Mouse (Mus musculus) lung, embryonic 16.5 days (tissue): Measurements from ENCODE around the gene Ppox. TPM values are rescaled to one million over a fixed set of nuclear protein-coding genes. Genes with fewer than 3 reads are reported as not detected.
"Not testable (repeated sequence)": the region's sequence is repeated elsewhere in the genome, so short reads cannot be mapped to it uniquely, and the experiment has no call there.

Source experiments
- ATAC-seq: fragments of 200-750 bp; cut with Nextera tagmentation; 2 replicates; pipeline ENCODE4 v1.8.0; 2017; ENCODE audit warnings: low read depth, mild to moderate bottlenecking, moderate library complexity
- H3K27ac ChIP-seq: fragments of 300-500 bp; sonication (generic); 2 replicates; pipeline ENCODE4 v1.5.1; 2014; ENCODE audit warnings: mild to moderate bottlenecking, control low read depth, low read length
- H3K27me3 ChIP-seq: fragments of 300-500 bp; sonication (generic); 2 replicates; pipeline ENCODE4 v1.6.1; 2014; ENCODE audit warnings: low read depth, low read length, mixed read lengths; ENCODE audit not compliant: control insufficient read depth, insufficient read depth
- H3K36me3 ChIP-seq: fragments of 300-500 bp; sonication (generic); 2 replicates; pipeline ENCODE4 v1.6.1; 2014; ENCODE audit warnings: low read length; ENCODE audit not compliant: control insufficient read depth, insufficient read depth
- H3K4me1 ChIP-seq: fragments of 300-500 bp; sonication (generic); replicated peaks from 2 replicates; pipeline ENCODE4 v1.6.1; 2014; ENCODE audit warnings: low read length, mixed read lengths; ENCODE audit not compliant: control insufficient read depth, insufficient read depth
- H3K4me2 ChIP-seq: fragments of 300-500 bp; sonication (generic); 2 replicates; pipeline ENCODE4 v1.6.1; 2014; ENCODE audit warnings: low read depth, low read length, control low read depth
- H3K4me3 ChIP-seq: fragments of 300-500 bp; sonication (generic); 2 replicates; pipeline ENCODE4 v1.5.1; 2014; ENCODE audit warnings: mild to moderate bottlenecking, low read length, control low read depth
- H3K9ac ChIP-seq: fragments of 300-500 bp; sonication (generic); 2 replicates; pipeline ENCODE4 v1.6.1; 2014; ENCODE audit warnings: low read length, control low read depth
- H3K9me3 ChIP-seq: fragments of 300-500 bp; sonication (generic); 2 replicates; pipeline ENCODE4 v1.6.1; 2016; ENCODE audit warnings: low read length; ENCODE audit not compliant: control insufficient read depth
- WGBS: fragments of 180-500 bp; shearing (Covaris S2); extraction: QIAGEN DNeasy Blood & Tissue Kit; methylation state at CpG from one replicate; pipeline ENCODE4 v1.1.7; 2014; 5-methylcytosine and 5-hydroxymethylcytosine counted together
- polyA plus RNA-seq: library from polyadenylated mRNA; unstranded; fragments of >200 nt; fragmentation: Nextera tagmentation; extraction: Ambion mirVana; gene quantifications from 2 replicates; pipeline ENCODE4 v1.2.1, GENCODE M21; 2015

Gene Ppox
- polyA plus RNA-seq, 1 experiment from 2014 or later = 53.9 TPM

DNA sequence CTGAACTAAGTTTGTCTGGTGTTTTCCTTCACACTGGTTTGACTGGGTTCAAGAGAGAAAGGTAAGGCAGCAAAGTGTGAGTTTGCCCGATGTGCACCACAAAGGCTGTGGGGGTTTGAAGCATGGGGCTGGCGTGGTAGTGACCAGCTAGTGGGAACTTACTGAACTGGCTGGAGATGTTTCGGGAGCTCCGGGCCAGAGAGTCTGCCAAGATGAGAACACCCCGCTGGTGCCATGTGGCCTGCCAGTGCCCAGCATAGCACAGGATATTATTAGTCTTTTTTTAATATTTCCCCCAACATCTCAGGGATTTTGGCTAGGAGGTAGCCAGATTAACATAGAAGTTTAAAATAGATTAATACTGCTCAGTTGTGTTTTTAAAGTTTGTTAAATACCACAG lies 39.2 kb upstream of the Ppox start:
- Histone ChIP-seq H3K4me3 (no peak overlapping the region), H3K4me1 (no peaks in the 10 kb centered on the region), H3K36me3 (no peaks in the 10 kb centered on the region), H3K27ac (no peak overlapping the region), H3K27me3 (no peaks in the 10 kb centered on the region), H3K9me3 (no peaks in the 10 kb centered on the region), H3K9ac (0 out of 2 replicates have a peak overlapping the region, but pooled peaks have one; percentile 15), H3K4me2 (no peak overlapping the region; the same call in 1 of the 2 replicates)
- ATAC-seq = no peak
- 21% methylated on average over 5 of the region's 5 CpGs for WGBS

DNA sequence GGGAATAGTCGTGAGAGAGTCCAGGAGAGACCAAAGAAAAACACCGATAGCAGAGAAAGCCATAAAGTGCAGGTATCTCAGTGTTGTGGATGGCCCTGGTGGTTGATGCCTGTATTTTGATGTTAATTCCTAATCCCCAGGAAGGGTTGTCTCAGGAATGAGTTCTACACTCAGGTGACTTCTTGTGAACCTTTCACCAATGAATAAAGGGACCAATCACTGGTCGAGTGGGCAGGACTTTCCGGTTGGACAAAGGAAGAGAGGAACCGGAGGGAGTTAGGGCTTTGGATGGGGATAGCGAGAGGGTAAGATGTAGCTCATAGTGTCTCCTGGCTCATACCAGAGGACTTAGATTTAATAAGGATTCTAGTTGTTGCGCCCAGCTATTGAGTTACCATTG lies 38.8 kb upstream of the Ppox start:
- Histone ChIP-seq H3K9ac (no peak overlapping the region), H3K27ac (no peak overlapping the region), H3K4me1 (no peaks in the 10 kb centered on the region), H3K9me3 (no peaks in the 10 kb centered on the region), H3K4me3 (no peak overlapping the region), H3K27me3 (no peaks in the 10 kb centered on the region), H3K4me2 (no peak overlapping the region; the same call in 1 of the 2 replicates), H3K36me3 (no peaks in the 10 kb centered on the region)
- ATAC-seq = no peak
- 23% methylated on average over 7 of the region's 7 CpGs for WGBS

DNA sequence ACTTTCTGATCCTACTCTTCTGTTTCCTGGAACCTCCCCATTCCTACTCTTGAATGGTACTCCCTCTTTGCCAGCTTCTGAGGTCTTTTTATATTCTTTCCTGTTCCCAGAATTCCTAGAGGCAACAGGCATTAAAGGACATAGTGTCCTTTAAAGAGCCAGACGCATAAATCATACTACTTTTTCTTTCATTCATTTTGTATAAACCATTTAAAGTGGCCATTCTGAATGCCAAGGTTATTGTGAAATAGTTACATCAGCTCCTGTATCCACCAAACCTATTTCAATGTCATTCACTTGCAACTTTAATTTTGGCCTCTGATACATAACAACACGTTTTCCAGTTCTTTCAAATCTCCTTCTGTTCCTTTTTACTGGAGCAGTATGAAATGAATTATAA lies 28.3 kb upstream of the Ppox start:
- 66% methylated on average over 2 of the region's 2 CpGs for WGBS
- H3K27ac ChIP-seq = no peak overlapping the region
- no peak overlapping the region for H3K9ac ChIP-seq
- H3K4me1 ChIP-seq = no peaks in the 10 kb centered on the region
- H3K9me3 ChIP-seq = no peaks in the 10 kb centered on the region
- H3K4me3 ChIP-seq = no peak overlapping the region
- no peaks in the 10 kb centered on the region for H3K27me3 ChIP-seq
- no peaks in the 10 kb centered on the region for H3K36me3 ChIP-seq
- no peak for ATAC-seq
- no peak overlapping the region for H3K4me2 ChIP-seq

DNA sequence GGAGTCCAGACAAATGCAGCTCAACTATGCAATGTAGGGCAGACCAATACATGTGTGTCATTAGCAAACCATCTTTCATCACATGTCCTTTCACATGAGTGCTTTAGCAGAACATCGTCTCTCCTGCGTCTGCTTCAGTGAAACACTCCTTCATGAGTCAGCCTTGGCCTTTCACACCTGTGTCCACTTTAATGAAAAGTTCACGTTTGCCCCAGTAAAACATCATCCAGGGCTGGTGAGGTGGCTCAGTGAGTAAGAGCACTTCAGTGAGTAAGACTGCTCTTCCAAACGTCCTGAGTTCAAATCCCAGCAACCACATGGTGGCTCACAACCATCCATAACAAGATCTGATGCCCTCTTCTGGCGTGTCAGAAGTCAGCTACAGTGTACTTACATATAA lies 25.2 kb upstream of the Ppox start:
- H3K27me3 ChIP-seq, ATAC-seq, H3K4me1 ChIP-seq, H3K36me3 ChIP-seq, H3K9ac ChIP-seq, H3K9me3 ChIP-seq, H3K27ac ChIP-seq, H3K4me2 ChIP-seq, H3K4me3 ChIP-seq: not testable (repeated sequence)
- WGBS = 58% methylated on average over 5 of the region's 5 CpGs

DNA sequence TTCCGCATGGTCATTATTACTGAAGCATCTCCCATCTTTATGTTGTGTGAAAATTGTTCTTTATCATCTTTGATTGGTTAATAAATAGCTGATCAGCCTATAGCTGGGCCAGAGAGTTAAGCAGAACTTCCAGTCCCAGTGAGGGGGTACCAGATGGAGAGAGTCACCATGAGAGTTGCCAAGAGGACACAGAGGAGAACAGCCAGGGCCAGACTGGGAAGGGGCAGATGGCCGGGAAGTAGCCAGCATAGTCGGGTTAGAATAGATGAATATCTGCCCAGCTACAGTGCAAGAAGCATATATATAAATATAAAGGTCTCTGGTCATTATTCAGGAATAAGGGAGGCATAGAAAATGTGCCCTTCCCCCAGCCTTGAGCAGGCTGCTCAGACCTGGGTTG lies 17.2 kb upstream of the Ppox start:
- Histone ChIP-seq H3K27ac (no peak overlapping the region), H3K4me1 (peaks cover 5% of the 10 kb centered on the region; the same call in 1 of the 2 replicates), H3K9ac (no peak overlapping the region), H3K9me3 (no peaks in the 10 kb centered on the region), H3K36me3 (no peaks in the 10 kb centered on the region), H3K27me3 (peaks cover 8% of the 10 kb centered on the region), H3K4me3 (no peak overlapping the region), H3K4me2 (no peak overlapping the region)
- 57% methylated on average over 3 of the region's 3 CpGs for WGBS
- no peak for ATAC-seq

DNA sequence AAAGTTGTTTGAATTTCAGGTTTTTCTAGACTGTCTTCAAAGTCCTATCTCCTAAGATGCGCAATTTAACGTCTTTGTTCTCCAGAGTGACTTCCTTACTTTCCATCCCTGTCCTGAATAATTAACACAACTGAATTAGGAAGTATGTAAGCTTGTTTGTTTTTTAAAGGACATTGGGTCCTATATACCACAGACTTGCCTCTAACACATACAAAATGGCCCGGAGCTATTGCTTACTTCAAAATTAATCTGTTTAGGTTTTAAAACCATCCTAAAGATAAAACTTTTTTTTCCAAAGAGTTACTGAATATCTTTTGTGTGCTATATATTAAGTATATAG lies 14.0 kb upstream of the Ppox start:
- WGBS = 7% methylated on average over 3 of the region's 3 CpGs
- Histone ChIP-seq H3K9ac (peak overlapping the region; percentile 91), H3K27ac (peak overlapping the region; percentile 97), H3K4me3 (peak overlapping the region; percentile 77), H3K36me3 (no peaks in the 10 kb centered on the region; the same call in 1 of the 2 replicates), H3K4me1 (peaks cover 7% of the 10 kb centered on the region; the same call in 1 of the 2 replicates), H3K4me2 (peak overlapping the region; percentile 58), H3K27me3 (peaks cover 8% of the 10 kb centered on the region), H3K9me3 (no peaks in the 10 kb centered on the region)
- peak; percentile 6; the same call in 1 of the 2 replicates for ATAC-seq

DNA sequence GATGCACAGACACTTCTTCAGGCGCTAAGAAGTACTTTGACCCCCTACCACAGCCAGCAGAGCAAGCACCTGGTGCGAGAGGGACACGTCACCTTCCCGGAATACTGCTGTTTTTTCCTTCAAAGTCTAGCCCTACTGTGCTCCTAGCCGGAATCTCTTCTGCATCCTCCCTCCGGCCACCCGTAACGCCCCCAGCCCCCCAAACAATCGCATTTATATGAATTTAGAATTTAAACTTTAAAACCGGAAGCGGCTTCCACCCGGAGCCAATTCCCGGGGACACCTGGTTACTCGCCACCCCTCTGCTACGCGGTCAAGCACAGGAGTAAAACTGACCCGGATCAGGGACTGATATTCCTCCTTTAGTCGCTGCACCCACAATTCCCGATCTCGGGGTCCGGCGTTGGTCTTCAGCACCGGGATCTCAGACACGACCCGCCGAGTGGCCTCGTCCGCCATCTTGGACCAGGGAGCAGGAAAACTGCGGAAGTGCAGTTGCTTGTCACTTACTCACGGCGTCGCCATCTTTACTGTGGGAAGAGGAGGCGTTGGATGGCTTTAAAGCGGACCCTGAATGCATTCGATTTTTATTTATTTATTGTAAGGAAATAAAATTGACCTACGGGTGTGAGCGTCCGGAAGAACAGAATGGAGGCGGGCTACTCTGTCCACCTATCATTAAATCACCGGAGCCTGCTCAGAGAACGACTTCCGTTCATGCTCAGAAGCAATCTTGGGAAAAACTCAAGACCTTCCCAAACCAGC lies 13.5 kb upstream of the Ppox start, which contains the start of gene Ufc1:
Ufc1 (minus strand) TSS at position 727 of the 765 bp plus-strand sequence.
- H3K9ac ChIP-seq = peak within 1 kb of the TSS; percentile 91
- peak within 1 kb of the TSS; percentile 77 for H3K4me3 ChIP-seq
- peaks cover 4% of the 10 kb centered on the region for H3K36me3 ChIP-seq
- WGBS = under 1% methylated on average over 42 of the region's 42 CpGs
- H3K9me3 ChIP-seq = no peaks in the 10 kb centered on the region
- peaks cover 8% of the 10 kb centered on the region for H3K27me3 ChIP-seq
- peaks cover 7% of the 10 kb centered on the region; the same call in 1 of the 2 replicates for H3K4me1 ChIP-seq
- peak within 1 kb of the TSS; percentile 79 for H3K4me2 ChIP-seq
- peak within 1 kb of the TSS; percentile 97 for H3K27ac ChIP-seq
- peak; percentile 86 for ATAC-seq

DNA sequence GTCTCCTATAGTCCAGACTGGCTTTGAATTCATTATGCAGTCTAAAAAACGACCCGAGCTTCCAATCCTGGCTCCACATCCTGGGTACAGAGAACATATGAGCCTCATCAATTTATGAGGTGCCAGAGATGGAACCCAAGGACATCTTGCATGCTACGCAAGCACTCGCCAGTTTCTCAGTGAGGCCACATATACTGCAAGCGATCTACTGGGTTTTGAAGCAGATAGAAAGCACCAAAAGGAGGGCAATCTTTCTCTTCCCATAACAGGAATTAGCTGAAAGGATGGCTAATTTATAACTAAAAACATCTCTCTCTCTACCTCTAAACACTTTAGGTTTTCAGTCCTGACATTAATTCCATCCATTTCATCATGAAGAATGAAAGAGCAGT lies 12.9 kb upstream of the Ppox start:
- peak overlapping the region; percentile 77 for H3K4me3 ChIP-seq
- WGBS = 25% methylated on average over 5 of the region's 5 CpGs
- H3K9ac ChIP-seq = peak overlapping the region; percentile 91
- H3K4me2 ChIP-seq = peak overlapping the region; percentile 79
- ATAC-seq = no peak
- peak overlapping the region; percentile 97 for H3K27ac ChIP-seq
- peaks cover 8% of the 10 kb centered on the region for H3K27me3 ChIP-seq
- H3K9me3 ChIP-seq = no peaks in the 10 kb centered on the region
- peaks cover 8% of the 10 kb centered on the region for H3K36me3 ChIP-seq
- H3K4me1 ChIP-seq = peaks cover 7% of the 10 kb centered on the region; the same call in 1 of the 2 replicates

DNA sequence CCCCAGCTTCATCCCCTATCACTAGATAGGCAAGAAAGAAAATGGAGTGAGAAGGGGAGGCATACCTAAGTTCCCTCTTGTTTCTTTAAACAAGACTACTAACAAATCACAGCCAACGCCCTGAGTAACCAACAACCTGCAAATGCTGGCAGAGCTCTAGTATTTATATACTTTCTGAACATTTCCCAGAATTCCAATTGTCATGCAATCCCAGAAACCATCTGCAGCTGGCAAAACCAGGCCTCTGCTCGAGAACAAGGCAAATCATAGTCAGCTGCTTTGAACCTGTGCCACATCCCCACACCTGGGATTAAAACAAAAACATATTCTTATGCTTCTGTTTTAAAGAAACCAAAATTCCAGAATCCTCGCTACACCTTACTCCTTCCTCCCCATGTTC lies 12.4 kb upstream of the Ppox start:
- Histone ChIP-seq H3K27me3 (peaks cover 8% of the 10 kb centered on the region), H3K27ac (no peak overlapping the region), H3K36me3 (peaks cover 11% of the 10 kb centered on the region), H3K4me1 (peaks cover 7% of the 10 kb centered on the region; the same call in 1 of the 2 replicates), H3K4me3 (peak overlapping the region; percentile 77), H3K4me2 (peak overlapping the region; percentile 79), H3K9ac (no peak overlapping the region), H3K9me3 (no peaks in the 10 kb centered on the region)
- WGBS = 77% methylated on average over 3 of the region's 3 CpGs
- no peak for ATAC-seq
